Mouse (Mus musculus): Measurements from ENCODE around the gene Lrrc26.

Lrrc26 gene

DNA sequence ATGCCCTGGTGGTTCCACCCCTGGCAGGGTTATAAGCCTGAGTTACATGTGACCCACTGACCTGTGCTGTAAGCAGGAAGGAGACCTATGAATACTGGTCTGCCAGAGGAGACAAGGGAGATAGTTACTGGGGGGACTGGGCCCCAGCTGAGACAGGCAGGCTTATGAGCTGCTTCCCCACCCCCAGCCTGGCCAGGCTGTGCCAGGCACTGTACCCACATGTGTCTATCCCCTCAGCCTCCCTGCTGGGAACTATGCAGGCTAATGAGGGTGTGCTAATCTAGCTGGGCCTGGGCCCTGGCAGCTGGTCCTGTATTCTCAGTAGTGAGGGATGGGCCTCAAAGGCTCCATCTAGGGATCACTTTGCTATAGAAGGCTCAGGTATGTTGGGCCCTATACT, 22.5 kb upstream of the Lrrc26 start:
- no peak for DNase-seq

DNA sequence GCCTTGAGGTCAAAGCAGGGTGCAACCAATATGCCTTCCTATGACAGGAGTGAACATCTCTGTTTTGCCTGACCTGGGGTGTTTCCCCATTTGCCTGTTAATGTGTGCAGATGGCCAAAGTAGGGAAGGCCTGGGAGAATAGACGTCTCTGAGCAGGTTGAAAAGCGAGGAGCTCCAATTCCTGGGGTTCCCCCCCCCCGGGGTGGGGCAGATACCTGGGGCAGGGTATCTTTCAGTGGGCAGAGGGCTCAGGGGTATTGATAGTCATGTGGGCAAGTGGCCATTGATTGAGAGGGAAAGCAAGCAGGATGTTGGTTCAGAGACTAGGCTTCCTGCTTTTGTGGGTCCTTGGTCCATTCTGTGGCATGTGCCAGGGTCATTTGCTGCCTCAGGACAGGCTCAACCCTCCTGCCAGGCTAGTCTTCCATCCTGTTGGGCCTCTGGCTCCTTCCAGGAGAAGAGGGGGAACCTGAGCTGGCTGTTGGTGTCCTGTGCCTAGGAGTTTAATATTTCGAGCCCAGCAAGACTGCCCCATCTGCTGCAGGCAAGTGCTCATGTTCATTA, 21.9 kb upstream of the Lrrc26 start:
- no peak for DNase-seq

DNA sequence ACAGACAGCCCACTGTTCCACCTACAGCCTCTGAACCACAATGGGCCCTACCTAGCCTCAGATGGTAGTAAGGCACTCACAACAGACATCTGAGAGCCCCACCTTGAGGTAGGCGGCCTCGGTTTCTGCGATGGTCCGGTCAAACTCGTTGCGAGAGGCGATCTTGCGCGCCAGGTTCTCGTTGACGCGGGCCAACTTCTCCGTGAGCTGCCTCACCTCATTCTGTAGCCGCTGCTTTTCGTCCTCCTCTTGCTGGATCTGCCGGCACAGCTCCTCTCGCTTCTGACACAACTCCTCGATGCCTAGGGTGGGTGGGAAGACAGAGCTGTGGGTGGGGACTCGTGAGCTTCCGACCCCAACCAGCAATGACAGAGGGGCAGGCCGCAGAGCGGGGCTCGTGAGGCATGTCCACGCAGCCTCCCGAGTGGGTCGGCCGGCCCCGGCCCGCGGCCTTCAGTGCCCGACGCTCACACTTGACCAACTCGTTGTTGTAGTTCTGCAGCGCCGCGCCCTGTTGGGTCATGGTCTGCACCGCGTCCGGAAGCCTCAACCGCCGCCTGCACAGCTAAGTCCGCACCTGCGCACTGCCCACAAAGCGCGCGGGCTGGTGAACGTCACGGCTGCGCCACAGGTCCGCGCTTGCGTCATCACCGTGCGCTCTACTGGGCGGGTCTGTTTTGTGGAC, 17.7 kb upstream of the Lrrc26 start, which contains the start of the genes Ssna1 and Anapc2:
Gene Ssna1 (minus strand): TSS at position 612 of the 685 bp plus-strand sequence.
Gene Anapc2 (plus strand): TSS at position 652 of the 685 bp plus-strand sequence.
- DNase-seq: peak; percentile 99

DNA sequence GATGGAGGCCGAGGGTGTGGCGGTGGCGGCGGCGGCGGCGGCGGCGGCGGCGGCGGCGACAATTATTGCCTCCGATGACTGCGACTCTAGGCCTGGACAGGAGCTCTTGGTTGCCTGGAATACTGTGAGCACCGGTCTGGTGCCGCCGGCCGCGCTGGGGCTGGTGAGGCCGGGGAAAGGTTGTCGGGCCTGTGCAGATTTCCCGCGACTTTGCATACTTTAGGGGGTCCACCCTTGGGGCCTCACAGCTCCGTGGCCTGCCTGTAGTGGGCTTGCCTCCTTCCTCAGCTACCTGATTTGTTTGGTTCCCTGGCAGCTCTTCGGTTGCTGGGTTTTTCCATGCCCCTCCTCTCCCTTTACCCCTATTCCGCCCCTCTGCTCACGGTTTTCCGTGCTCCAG, 17.2 kb upstream of the Lrrc26 start:
- DNase-seq: no peak

DNA sequence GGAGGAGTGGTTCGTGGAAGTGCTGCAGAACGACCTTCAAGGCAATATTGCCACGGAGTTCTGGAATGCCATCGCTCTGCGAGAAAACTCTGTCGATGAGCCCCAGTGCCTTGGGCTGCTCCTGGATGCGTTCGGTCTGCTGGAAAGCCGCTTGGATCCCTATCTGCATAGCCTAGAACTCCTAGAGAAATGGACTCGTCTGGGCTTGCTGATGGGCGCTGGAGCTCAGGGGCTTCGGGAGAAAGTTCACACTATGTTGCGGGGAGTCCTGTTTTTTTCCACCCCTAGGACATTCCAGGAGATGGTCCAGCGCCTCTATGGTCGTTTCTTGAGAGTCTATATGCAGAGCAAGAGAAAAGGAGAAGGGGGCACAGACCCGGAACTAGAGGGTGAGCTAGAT, 16.7 kb upstream of the Lrrc26 start:
- peak; percentile 91 for DNase-seq

DNA sequence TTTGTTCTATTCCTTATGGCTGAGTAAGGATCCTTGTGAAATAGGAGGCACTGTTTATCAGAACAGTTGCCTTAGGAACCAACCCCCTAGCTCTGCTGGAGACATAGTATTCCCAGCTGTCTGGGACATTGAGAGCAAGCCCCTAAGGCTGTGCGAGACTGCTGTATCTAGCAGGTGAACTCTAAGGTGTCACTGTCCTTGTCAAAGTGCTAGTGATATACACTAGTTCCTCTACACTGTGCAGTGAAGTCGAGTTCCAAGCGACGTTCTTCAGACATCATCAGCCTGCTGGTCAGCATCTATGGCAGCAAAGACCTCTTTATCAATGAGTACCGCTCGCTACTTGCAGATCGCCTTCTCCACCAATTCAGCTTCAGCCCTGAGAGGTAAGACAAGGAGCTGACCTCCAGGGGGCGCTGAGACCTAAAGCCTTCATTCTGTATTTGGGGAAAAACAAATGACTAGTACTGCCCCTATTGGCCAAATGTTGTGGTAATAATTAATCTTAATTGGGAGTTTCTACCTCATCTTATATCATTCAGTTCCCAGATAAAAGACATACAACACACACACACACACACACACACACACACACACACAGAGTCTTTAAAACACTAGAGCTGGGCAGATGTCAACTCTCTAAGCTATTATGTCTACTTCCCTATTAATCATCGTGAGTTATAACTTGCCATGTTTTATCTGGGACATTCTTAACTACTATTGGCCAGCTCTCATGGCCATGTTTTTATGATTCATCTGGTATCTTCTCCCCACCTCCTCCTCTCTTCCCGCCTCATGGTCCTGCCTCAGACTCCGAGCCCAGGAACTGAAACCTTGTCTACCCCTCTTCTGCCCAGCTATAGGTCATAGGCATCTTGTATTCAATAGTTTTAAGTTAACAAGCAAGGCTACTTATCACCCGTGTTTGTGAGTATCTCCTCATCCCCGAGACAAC, 10.5 kb upstream of the Lrrc26 start:
- DNase-seq: peak; percentile 91

DNA sequence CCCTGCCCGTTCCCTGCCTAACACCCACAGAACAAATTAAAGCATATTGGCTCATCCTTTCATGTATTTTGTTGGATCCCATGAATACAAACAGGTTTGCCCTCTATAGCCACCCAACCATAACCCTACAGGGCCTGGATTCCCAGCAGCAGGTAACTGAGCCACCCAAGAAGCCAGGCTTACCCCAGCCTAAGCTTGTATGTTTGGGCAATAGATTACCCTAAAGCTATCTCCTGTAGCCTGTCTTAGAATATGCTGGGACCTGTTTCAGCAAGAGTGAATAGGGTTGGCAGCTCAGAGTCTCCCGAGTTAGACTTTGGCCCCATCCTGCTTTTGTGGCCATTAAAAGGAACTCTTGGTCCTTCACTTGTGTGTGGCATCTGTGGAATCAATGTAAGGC, 4.2 kb upstream of the Lrrc26 start:
- DNase-seq: no peak

DNA sequence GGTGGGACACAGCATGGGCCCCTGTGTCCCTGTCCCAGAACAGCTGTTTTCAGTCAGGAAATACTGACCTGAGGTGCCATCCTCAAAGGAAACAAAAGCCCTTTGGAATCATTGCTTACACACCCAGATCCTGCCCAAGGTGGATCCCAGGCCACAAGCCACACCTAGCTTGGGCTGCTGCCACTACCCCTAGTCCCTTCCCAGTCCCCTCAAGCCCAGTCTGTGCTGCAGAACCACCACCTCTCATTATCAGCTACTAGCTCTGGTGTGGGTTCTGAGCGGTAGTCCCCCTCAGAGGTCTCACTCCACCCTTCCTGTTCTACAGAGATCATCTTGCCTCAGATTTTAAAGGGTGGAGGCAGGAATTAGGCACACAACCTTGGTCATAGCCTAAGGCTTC, 3.4 kb upstream of the Lrrc26 start:
- DNase-seq: no peak

DNA sequence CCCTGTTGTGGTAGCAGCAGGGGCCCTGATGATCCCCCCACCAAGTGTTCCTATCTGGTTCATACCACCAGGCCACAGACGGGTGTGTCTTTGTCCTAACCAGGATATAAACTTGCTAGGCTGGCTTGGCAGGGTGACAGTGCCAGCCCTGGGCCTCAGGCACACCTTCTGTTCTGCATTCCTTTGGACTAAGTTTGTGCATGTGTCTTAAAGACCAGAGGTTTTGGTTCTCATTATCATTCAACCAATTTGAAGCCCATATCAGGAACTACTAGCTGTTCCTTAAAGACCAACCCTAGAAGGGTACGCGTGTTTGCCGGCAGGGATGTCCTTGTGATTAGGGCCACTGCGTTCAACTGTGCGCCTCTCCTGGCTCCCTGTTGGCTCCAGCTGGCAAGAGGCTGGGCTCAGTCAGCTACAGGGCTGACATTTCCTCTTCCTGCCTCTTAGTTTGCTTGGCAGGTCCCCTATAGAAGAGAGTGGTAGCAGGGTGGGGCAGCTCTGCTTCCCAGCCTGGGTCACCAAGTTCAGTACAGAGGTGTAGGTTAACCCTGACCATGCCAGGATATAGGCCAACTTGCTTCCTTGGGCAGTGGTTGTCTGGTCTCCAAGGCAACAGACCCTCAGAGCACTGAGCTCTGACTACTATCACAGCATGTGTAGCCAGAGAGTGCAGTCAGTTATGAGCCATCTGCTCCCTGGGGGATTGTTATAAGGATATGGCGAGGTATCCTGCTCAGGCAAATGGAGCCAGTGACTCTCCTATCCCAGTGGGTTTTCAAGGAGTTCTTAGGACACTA, 2.7 kb upstream of the Lrrc26 start:
- DNase-seq: no peak

DNA sequence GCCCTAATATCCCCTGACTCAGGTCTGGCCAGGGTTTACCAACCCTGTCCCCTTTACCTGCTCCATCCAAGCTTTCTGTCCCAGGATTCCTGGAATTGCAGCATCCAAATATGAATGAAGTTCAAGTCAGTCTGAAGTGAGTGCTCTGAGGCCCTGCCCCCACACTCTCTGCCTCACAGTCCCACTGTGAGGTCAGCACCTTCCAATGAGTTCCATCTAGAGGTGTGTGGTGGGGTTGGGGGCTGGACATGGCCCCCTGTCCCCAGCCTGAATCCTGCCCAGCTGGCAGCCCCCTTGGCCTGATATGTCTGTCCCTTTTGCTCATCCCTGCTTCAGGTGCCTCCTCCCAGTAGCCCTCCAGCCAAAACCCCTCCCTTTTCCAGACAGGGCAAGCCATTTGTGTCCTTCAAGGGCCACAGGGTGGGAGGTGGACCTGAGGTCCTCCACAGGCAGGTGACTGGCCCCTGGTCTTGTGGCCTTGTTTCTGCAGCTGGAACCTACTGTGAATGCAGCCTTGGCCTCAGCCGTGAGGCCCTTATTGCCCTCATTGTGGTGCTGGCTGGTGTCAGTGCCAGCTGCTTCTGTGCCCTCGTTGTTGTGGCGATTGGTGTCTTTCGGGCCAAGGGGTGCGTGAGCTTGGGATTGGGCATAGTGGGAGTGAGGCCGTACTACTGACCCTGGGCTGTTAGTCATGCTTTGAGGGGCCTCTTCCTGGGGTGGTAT, 1.6 kb upstream of the Lrrc26 start, which contains the start of gene Tmem210:
Gene Tmem210 (plus strand): TSS at position 219 of the 723 bp plus-strand sequence.
- DNase-seq: no peak

DNA sequence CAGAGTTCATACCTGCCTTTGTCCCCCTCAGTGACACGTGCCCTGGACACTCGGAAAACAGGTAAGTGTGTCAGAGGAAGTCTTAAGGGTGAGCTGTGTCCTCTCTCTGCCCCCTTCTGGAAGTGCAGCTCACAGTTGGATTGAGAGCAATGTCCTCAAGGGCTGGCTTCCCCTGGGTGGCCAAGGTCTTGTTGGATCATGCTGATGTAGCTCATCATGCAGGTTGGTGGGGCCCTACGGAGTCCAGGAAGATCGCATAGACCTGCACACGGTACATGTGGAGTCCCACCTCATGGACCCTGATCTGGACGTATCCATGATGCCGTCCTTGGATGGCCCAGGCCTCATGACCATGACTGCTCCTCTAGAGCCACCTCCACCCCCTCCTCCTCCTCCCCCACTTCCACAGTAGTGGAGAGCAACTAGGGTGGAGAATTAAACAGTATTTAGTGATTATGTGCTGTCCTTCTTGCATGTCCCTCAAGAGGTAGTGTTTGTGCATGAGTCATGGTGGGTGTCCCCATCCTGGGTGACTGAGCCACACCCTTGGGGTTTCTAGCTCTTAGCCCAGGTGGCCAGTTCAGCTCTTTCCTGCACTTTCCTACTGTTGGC, 875 bp upstream of the Lrrc26 start:
- no peak for DNase-seq

DNA sequence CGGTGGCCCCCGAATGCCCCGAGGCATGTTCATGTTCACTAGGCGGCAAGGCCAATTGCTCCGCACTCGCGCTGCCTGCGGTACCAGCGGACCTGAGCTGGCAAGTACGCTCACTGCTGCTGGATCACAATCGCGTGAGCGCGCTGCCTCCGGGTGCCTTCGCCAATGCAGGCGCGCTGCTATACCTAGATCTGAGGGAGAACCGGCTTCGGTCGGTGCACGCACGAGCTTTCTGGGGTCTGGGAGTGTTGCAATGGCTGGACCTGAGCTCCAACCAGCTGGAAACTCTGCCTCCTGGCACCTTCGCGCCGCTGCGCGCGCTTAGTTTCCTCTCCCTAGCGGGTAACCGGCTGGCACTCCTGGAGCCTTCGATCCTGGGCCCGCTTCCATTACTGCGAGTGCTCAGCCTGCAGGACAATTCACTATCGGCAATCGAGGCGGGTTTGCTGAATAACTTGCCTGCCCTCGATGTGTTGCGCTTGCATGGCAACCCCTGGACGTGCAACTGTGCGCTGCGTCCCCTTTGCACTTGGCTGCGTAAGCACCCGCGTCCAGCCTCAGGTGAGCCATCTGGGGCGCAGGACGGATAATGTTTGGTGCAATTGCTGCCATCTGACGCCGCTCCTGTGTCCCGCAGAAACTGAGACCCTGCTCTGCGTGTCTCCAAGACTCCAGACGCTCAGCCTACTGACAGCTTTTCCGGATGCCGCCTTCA, 543 bp downstream of the Lrrc26 start:
- no peak for DNase-seq

DNA sequence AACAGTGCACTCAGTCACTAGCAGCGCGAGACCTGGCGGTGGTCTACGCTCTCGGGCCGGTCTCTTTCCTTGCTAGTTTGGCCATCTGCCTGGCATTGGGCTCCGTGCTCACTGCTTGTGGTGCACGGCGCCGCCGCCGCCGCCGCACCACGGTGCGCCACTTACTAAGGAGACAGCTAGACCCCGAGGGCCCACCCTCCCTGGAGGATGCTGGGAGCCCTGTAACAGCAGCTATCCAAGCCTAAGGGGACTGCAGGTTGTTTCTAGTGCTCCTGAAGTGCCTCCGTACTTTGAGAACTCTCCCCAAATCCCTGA, 1.1 kb downstream of the Lrrc26 start:
- no peak for DNase-seq

DNA sequence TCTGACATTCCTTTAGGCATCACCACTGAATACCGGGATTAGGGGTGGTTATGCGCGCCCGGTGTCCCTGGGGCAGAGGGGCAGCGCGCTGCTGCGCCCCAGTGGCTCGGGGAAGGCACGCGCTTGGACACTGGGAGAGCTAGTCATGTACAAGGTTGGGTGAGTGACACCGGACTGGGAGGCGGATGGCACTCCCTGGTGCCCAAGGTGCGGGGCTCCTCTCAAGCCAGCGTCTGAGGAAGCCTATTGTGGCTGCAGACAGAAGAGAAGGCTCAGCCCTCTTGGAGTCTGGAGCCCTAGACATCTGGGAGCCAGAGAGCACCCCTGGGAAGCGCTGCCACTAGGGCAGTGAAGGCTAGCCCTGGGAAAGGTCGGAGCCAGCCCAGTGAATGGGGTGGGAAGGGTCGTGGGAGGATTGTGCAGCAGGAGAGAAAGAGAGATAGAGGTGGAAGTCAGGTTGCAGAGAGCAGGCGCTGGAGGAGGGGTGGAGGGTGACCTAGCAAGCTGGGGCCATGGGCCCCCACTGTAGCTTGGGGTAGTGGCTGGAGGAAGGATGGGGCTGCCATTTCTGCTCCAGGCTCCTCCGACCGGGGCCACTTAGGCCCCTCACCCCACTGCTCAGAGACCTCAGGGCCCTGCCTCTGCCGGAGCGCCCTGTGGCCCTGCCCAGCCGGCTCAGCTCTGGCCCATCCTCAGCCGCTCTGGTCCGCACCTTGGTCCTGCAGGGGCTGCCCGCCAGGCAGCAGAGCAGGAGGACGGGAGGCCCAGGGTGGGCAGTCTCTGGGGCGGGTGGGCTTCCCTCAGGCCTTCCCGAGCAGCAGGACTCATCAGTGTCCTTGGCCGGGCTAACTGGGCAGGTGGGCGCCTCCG, 1.7 kb downstream of the Lrrc26 start:
- no peak for DNase-seq

DNA sequence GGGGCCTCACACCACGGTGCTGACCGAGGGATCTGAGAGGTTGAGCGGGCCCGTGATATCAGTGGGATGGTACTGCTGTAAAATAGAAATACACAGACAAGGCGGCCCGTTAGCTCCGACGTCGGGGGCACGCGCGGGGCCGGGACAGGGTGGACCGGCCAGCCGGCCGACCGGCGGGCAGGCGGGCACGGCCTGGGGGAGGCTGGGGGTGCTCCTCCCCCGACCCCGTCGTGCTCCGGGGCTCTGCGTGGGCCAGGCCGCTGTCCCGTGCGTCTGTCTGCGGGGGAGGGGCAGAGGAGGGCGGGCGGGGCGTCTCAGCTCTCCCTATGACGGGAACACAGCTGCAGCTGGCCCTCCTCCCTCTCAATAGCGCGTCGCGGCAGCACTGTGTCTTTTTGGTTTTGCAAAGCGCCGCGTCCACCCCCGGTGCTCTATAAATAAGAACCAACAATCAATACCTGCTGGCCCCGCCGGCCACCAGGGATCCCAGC, 2.4 kb downstream of the Lrrc26 start:
- DNase-seq: peak; percentile 95

DNA sequence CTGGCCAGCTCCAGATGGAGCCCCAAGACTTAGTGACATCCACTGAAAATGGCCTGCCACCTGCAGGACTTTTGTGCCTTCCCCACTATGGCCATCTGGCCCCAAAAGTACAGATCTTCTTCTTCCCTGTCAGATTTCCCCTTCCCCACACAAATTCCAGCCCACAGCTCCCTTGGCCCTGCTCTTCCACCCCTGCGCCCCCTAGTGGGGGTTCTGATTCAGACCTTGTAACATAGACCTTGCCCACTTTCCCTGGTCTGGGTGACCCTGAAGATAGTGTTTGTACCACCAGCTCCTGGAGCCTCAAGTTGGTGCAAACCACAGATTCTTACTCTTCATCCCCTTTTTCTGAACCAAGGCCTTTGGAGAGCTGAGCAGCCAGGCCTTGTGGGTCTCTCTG, 3.1 kb downstream of the Lrrc26 start:
- DNase-seq: peak; percentile 95

DNA sequence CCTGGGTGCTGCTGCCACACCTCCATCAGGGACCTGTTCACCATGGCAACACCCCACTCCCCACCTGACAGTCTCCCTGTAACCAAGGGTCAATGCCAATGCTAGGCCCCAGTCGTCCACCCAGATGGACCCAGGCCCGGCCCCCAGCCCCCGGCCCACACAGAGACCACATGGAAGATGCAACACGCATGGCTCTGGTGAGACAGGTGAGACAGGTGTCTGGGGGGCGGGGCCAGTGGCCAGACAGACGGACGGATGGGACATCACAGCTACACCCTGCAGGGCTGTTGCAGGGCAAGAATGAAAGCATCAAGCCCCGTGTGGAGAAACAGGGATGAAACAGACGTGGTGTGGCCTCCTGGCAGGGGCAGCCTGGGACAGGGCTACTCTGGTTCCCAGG, 4.0 kb downstream of the Lrrc26 start:
- no peak for DNase-seq

DNA sequence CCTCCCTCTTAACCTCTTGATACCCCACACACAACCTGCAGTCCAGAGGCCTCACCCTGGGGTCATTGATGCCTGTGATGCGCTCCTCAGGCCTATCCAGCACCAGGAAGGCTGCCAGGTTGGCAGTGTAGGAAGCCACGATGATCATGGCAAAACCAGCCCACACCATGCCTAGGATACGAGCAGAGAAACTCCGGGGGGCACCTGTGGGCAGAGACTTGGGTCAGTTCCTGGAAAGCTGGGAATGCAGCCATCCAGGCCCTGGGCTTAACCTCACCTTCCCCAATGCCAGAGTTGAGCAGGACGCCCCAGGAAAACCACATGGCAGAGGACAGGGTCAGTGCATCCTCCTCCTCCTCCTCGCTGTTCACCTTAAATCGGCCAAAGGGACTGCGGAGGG, 7.4 kb downstream of the Lrrc26 start:
- DNase-seq: no peak

DNA sequence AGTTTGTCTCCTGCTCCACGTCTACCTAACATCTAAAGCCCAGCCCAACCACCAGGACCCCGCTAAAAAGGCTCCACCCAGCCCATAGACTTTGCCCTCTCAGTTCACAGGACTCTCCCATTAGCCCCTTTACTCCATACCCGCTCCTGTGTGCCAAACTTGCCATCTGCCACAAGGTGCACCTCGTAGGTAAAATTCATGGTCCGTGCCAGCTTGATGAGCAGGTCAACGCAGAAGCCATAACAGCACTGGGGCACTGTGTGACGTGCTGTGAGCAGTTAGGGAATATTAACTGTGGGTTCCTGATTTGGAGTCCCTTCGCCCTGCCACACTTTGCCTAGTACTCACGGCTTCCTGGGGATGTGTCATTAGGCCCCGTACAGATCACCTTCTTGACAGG, 8.3 kb downstream of the Lrrc26 start:
- DNase-seq: no peak

DNA sequence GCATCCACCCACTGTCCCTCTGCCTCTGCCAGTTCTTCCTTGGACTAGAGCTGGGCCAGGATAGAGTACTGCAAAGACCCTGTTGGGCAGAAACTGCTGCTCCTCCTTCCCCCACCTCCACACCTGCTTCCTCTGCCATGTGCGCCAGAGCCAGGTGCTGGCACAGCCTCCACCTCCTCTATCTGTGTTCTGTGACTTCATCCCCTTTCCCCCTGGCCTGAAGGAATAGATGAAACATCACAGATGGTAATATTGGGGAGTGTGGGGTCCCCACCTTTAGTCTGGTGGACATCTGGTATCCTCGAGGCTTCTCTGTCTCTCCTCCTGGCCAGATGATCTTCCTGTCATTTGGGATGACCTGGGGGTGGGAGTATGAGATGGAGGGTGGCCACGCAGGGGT, 13.7 kb downstream of the Lrrc26 start:
- DNase-seq: no peak

Data from heart, adult 11 months (tissue).